Mouse (Mus musculus) neural tube, embryonic 15.5 days (tissue): ENCODE data around the gene Cln5. TPM values are rescaled to one million over a fixed set of nuclear protein-coding genes. Genes with fewer than 3 reads are reported as not detected.
A peak's percentile ranks its signal among the peaks of the same experiment; 100 is the strongest.

ENCODE experiments used
- ATAC-seq: fragments of 200-750 bp; cut with Nextera tagmentation; 2 replicates; pipeline ENCODE4 v1.8.0; 2017; ENCODE audit warnings: mild to moderate bottlenecking, moderate TSS enrichment, moderate library complexity; ENCODE audit not compliant: low FRiP score
- H3K27ac ChIP-seq: fragments of 300-500 bp; sonication (generic); replicated peaks from 2 replicates; pipeline ENCODE4 v1.5.1; 2015; ENCODE audit warnings: mild to moderate bottlenecking, inconsistent platforms
- H3K27me3 ChIP-seq: fragments of 300-500 bp; sonication (generic); replicated peaks from 2 replicates; pipeline ENCODE4 v1.6.1; 2015; ENCODE audit warnings: inconsistent platforms
- H3K36me3 ChIP-seq: fragments of 300-500 bp; sonication (generic); 2 replicates; pipeline ENCODE4 v1.6.1; 2015; ENCODE audit warnings: inconsistent platforms
- H3K4me1 ChIP-seq: fragments of 300-500 bp; sonication (generic); 2 replicates; pipeline ENCODE4 v1.6.1; 2015; ENCODE audit warnings: inconsistent platforms
- H3K4me2 ChIP-seq: fragments of 300-500 bp; sonication (generic); 2 replicates; pipeline ENCODE4 v1.6.1; 2015; ENCODE audit warnings: inconsistent platforms, mild to moderate bottlenecking, moderate library complexity
- H3K4me3 ChIP-seq: fragments of 300-500 bp; sonication (generic); replicated peaks from 2 replicates; pipeline ENCODE4 v1.5.1; 2015; ENCODE audit warnings: mild to moderate bottlenecking, inconsistent platforms
- H3K9ac ChIP-seq: fragments of 300-500 bp; sonication (generic); replicated peaks from 2 replicates; pipeline ENCODE4 v1.6.1; 2015; ENCODE audit warnings: mild to moderate bottlenecking, inconsistent platforms
- H3K9me3 ChIP-seq: fragments of 300-500 bp; sonication (generic); replicated peaks from 2 replicates; pipeline ENCODE4 v1.6.1; 2016; ENCODE audit warnings: inconsistent platforms
- WGBS: fragments of 180-500 bp; shearing (Covaris S2); methylation state at CpG from one replicate; pipeline ENCODE4 v1.1.7; 2015; ENCODE audit warnings: mixed read lengths; 5-methylcytosine and 5-hydroxymethylcytosine counted together
- polyA plus RNA-seq: library from polyadenylated mRNA; unstranded; fragments of >200 nt; fragmentation: Nextera tagmentation; extraction: Ambion mirVana; gene quantifications from 2 replicates; pipeline ENCODE4 v1.2.1, GENCODE M21; 2015

The Cln5 gene
- polyA plus RNA-seq, 1 experiment from 2014 or later: 12.9 TPM

DNA sequence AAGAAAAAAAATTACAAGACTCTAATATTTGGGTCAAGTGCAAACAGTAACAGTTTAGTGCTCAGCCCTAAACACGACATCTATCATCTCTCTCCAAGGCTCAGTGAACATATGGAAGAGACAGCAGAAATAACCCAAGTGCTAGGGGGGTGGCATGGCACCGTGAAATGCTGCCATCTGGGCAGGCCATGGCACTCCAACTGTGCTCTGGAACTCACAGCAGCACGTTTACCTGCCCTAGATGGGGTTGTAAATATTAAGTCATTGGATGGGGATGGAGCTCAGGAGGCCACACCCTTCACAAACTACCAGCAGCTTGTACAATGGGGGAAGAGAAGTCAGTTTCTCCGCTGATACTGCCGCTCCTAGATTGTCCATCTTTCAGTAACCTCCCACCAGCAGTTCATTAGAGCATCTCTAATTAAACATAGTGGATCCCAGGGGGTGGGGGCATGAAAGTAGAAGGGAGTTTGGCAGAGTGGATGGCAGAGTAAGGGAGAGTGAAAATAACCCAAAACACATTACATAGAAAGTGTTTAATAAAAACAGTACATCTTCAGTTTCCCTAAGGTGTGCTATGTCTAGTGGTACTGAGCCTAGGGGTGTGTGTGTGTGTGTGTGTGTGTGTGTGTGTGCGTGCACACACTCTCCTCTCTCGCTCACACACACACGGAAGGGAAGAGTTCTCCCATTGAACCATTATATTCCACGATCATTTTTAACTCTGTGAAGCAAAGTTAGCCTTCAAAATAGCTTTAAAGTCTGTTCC lies 9.4 kb downstream of the Cln5 start:
- Histone ChIP-seq H3K4me3 (no peak overlapping the region), H3K9me3 (no peaks in the 10 kb centered on the region), H3K4me1 (0 out of 2 replicates have a peak, but pooled peaks cover 6% of the 10 kb centered on the region), H3K27me3 (no peaks in the 10 kb centered on the region), H3K4me2 (no peak overlapping the region), H3K9ac (no peak overlapping the region), H3K27ac (no peak overlapping the region), H3K36me3 (peaks cover 15% of the 10 kb centered on the region)
- 66% methylated on average over 9 of the region's 9 CpGs for WGBS
- peak; percentile 57 for ATAC-seq

DNA sequence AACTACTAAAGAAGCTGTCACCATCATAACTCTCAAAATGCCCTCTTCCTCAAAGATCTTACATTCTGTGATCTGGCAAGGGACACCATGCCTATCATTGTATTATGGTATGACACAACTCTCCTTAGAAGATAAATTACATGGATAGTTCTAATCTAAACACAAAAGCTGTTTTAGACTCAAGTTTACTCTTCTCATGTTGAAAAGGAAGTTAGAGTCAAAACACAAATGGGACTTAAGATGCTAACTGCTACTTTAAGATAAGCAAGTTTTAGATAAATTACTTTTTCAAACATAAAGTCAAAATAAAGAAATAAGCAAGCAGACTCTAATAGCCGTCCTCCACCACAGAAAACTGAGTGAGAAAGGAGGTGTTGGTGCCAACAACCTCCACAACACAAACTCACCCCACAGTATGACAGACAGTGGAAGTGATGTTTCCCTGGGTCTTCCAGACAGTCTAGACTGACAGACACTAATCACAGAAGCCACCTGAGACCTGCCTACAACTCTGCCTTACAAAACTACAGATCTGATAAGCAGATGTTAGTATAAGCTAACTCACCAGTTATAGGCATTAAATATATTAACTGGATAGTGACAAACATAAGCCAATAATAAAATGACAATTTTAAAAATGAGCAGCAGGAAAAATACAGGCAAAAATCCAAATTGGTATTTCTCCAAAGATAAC lies 16.0 kb downstream of the Cln5 start:
- no peak overlapping the region for H3K27ac ChIP-seq
- H3K9me3 ChIP-seq: no peaks in the 10 kb centered on the region
- no peaks in the 10 kb centered on the region for H3K4me1 ChIP-seq
- H3K36me3 ChIP-seq: peaks cover 48% of the 10 kb centered on the region
- H3K27me3 ChIP-seq: no peaks in the 10 kb centered on the region
- H3K4me2 ChIP-seq: no peak overlapping the region
- H3K9ac ChIP-seq: no peak overlapping the region
- ATAC-seq: no peak
- WGBS: 89% methylated on average over 1 of the region's 1 CpGs
- H3K4me3 ChIP-seq: no peak overlapping the region

DNA sequence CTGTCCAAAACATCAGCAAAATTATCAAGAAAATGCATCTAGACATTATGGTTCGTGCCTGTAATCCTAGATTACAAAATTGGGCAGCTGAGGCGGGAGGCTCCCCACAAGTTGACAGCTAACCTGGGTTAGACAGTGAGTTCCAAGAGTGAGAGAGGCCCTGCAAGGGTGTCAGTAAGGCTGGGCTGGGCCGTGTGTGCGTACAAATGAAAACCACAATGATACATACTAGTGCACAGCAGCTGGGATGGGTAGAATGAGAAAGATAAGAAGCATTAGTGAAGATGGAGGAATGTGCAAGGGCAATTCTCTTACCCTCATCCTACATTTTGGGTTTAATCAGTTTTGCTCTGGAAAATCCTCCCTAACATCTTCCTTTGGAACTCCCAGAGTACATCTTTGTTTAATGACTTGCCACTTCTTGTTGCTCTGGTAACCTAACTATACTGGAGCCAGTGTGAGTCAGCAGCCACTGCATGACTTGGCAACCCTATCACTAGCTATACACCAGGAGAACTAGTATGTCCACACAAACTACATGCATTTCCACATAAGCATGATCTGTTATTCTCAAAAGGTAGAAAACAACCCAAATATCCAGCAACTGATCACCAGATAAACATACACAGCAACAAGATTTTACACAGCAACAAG lies 16.8 kb downstream of the Cln5 start:
- Histone ChIP-seq H3K4me2 (no peak overlapping the region), H3K27ac (no peak overlapping the region), H3K9ac (no peak overlapping the region), H3K36me3 (peaks cover 52% of the 10 kb centered on the region), H3K9me3 (no peaks in the 10 kb centered on the region), H3K27me3 (no peaks in the 10 kb centered on the region), H3K4me1 (no peaks in the 10 kb centered on the region), H3K4me3 (no peak overlapping the region)
- WGBS: 97% methylated on average over 4 of the region's 4 CpGs
- no peak for ATAC-seq

DNA sequence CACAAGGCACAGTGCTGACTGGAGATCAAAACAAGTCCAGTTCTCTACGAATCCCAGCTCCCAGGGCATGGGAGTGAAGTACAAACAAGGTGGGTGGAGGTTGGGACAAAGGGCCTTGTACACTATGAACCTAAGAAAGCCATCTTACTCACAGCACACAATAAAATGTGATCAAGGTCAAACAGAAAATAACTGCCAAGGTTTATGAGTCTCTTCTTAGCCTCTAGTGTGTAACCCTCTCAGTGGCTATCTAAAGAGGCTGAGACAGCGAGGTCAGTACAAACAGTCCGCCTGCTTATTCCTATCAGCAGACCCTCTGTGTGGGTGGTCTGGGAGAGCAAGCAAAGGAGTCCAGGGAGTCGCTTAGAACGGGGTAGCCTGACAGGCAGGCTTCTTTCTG lies 17.8 kb downstream of the Cln5 start:
- Histone ChIP-seq H3K9ac (no peak overlapping the region), H3K27ac (no peak overlapping the region), H3K4me3 (no peak overlapping the region), H3K36me3 (peaks cover 49% of the 10 kb centered on the region), H3K4me2 (no peak overlapping the region), H3K27me3 (no peaks in the 10 kb centered on the region), H3K9me3 (no peaks in the 10 kb centered on the region), H3K4me1 (peaks cover 2% of the 10 kb centered on the region)
- WGBS: 89% methylated on average over 5 of the region's 5 CpGs
- no peak for ATAC-seq

DNA sequence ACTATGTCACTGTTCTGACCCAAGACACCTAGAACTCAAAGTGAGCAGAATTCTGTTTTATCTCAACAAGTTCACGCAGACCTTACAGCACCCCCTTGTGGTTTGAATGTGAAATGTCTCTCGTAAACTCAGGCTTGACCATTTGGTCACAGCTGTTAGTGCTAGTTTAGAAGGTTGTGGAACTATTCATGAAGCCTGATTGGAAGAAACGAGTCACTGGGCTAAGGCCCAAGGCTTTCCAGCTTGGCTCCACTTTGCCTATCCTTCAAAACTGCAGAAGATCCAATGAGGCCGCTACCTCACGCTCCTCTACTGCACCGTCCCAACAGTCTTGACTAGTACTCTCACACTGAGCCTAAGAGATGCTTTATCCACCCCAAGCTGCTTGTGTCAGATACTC lies 18.6 kb downstream of the Cln5 start:
- Histone ChIP-seq H3K36me3 (peaks cover 45% of the 10 kb centered on the region), H3K4me1 (peaks cover 9% of the 10 kb centered on the region), H3K9me3 (no peaks in the 10 kb centered on the region), H3K27me3 (no peaks in the 10 kb centered on the region), H3K4me3 (no peak overlapping the region), H3K9ac (no peak overlapping the region), H3K27ac (no peak overlapping the region), H3K4me2 (no peak overlapping the region)
- no peak for ATAC-seq
- 66% methylated on average over 6 of the region's 6 CpGs for WGBS

DNA sequence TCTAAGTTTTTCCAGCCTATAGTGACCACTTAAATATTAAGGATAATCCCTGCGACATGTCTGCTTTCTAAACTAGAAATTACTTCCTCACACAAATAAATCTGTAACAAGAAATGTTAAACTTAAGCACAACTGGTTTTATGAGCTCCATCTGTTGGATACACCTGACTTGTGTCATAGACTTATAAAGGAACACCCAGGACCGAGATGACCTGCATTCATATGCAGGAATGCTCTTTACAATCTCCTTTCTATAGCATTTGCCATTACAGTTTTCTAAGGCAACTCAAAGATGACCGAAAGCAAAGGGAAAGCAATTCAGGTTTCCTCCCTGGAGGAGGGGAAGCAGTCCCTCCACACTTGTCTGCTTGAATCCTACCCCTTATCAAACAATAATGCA lies 23.2 kb downstream of the Cln5 start:
- Histone ChIP-seq H3K27me3 (no peaks in the 10 kb centered on the region), H3K4me3 (no peak overlapping the region), H3K4me2 (no peak overlapping the region), H3K27ac (no peak overlapping the region), H3K36me3 (peaks cover 19% of the 10 kb centered on the region), H3K4me1 (peaks cover 45% of the 10 kb centered on the region), H3K9me3 (no peaks in the 10 kb centered on the region), H3K9ac (no peak overlapping the region)
- no peak for ATAC-seq
- WGBS: 62% methylated on average over 3 of the region's 3 CpGs

DNA sequence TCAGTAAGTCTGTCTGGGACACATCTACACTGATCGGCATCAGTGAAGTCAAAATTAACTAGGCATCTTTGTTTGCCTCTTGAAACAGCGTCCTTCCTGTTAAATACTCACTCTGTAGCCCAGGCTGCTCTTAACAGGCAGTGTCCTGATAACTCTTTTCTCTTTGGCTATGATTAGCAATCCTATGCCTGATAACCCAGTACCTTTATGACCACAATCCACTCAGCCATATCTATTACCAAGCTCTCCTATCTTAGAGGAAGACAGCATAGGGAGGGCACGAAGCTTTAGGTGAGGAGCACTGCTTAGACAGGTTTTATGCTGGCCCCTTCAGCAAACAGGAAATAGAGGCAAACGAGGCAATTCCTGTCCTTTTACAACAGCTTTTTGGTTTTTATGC lies 23.7 kb downstream of the Cln5 start:
- Histone ChIP-seq H3K4me1 (peaks cover 45% of the 10 kb centered on the region), H3K4me2 (no peak overlapping the region)

DNA sequence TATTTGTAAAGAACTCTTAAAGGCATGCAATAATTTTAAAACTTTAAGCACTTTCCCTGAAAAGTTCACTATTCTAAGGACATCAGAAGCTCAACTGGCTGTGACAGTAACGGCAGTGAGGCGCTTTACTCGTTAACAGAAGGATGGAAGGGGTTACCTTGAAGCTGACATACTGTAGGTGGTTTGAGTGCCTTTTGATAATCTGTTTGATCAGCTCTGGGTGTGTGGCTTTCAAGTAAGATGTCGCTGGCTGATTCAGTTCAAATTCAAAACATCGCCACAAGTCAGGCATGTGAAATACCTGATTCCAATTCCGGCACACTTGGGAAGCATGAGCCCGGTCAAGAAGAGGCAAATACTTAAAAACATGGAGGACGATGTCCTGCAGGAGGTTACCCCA lies 25.0 kb downstream of the Cln5 start:
- Histone ChIP-seq H3K9me3 (no peaks in the 10 kb centered on the region), H3K4me3 (no peak overlapping the region), H3K4me2 (no peak overlapping the region), H3K27ac (no peak overlapping the region), H3K27me3 (no peaks in the 10 kb centered on the region), H3K4me1 (peaks cover 45% of the 10 kb centered on the region), H3K9ac (no peak overlapping the region), H3K36me3 (0 out of 2 replicates have a peak, but pooled peaks cover 9% of the 10 kb centered on the region)
- no peak for ATAC-seq
- WGBS: 90% methylated on average over 8 of the region's 8 CpGs

More for the DNA sequence above, 23.7 kb downstream of the Cln5 start:
- peaks cover 15% of the 10 kb centered on the region for H3K36me3 ChIP-seq
- WGBS: 56% methylated on average over 4 of the region's 4 CpGs
- no peak overlapping the region for H3K27ac ChIP-seq
- no peak overlapping the region for H3K4me3 ChIP-seq
- no peaks in the 10 kb centered on the region for H3K9me3 ChIP-seq
- no peak for ATAC-seq
- H3K27me3 ChIP-seq: no peaks in the 10 kb centered on the region
- H3K9ac ChIP-seq: no peak overlapping the region

DNA sequence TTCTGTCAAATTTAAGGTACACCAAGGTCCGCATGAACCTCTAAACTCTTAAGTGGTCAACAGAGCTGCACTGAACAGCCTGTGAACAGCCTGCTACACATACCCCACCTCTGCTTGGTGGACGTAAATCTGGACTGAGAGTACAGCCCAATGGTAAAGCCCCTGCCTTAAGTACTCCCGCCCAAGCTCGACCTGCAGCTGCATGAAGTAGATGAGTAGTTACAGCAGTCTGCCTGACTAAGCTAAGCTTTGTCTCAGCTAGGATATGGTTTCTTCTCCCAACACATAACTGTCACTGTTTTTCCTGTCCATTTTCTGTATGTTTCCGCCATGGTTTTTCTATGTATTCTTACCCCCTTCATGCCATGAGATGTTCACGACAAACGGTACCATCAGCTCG lies 25.8 kb downstream of the Cln5 start:
- peaks cover 45% of the 10 kb centered on the region for H3K4me1 ChIP-seq
- H3K27me3 ChIP-seq: no peaks in the 10 kb centered on the region
- no peak overlapping the region for H3K9ac ChIP-seq
- WGBS: 86% methylated on average over 8 of the region's 8 CpGs
- H3K4me2 ChIP-seq: no peak overlapping the region
- H3K27ac ChIP-seq: no peak overlapping the region
- 0 out of 2 replicates have a peak, but pooled peaks cover 5% of the 10 kb centered on the region for H3K36me3 ChIP-seq
- no peak for ATAC-seq
- no peaks in the 10 kb centered on the region for H3K9me3 ChIP-seq
- no peak overlapping the region for H3K4me3 ChIP-seq

DNA sequence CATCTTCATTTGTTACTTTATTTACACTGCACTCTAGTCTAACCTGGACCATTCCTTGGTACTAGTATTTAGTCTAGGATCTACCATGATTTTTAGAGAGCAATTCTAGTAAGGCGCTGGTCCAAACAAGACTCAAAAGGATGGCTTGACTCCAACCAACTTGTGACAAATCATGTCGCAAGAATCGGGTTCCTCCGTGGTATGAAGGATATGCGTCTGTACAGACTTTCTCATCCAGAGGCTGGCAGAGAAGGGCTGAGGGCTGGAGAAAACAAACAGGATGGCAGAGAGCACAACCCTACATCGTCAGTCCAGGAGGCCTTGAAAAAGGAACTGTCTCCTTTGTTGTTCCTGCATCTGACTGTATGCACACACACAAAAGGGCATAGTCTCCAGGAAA lies 26.6 kb downstream of the Cln5 start:
- 0 out of 2 replicates have a peak, but pooled peaks cover 2% of the 10 kb centered on the region for H3K36me3 ChIP-seq
- ATAC-seq: no peak
- peak overlapping the region; percentile 48; the same call in 1 of the 2 replicates for H3K4me2 ChIP-seq
- H3K27me3 ChIP-seq: no peaks in the 10 kb centered on the region
- H3K9me3 ChIP-seq: no peaks in the 10 kb centered on the region
- no peak overlapping the region for H3K4me3 ChIP-seq
- no peak overlapping the region for H3K9ac ChIP-seq
- WGBS: 68% methylated on average over 6 of the region's 6 CpGs
- no peak overlapping the region for H3K27ac ChIP-seq
- H3K4me1 ChIP-seq: peaks cover 45% of the 10 kb centered on the region

DNA sequence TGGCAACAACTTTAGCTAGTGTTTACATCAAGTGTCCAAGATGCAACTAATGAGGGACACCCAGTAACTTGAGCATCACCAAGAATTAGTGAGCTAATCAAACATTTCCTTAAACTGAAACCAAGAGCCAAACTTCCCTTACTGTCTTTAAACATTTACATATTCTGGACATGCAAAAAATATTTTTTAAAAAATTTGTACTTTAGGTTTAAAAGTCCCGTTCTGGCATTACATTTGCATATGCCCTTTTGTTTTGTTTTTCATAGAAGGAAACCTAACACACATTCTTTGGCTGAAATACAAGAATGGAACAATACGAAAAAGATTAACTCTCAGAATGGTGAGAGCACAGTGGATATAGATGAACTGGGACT lies 28.2 kb downstream of the Cln5 start:
- peak overlapping the region; percentile 94 for H3K9ac ChIP-seq
- no peak for ATAC-seq
- no peaks in the 10 kb centered on the region for H3K36me3 ChIP-seq
- no peaks in the 10 kb centered on the region for H3K27me3 ChIP-seq
- H3K9me3 ChIP-seq: no peaks in the 10 kb centered on the region
- peak overlapping the region; percentile 78 for H3K4me2 ChIP-seq
- peaks cover 39% of the 10 kb centered on the region for H3K4me1 ChIP-seq
- 3% methylated on average over 2 of the region's 2 CpGs for WGBS
- H3K4me3 ChIP-seq: peak overlapping the region; percentile 96
- H3K27ac ChIP-seq: 0 out of 2 replicates have a peak overlapping the region, but pooled peaks have one; percentile 98
